Mouse (Mus musculus): ENCODE results near the gene Plekhn1. TPM values are rescaled to one million over a fixed set of nuclear protein-coding genes. Genes with fewer than 3 reads are reported as not detected.

The Plekhn1 gene
- total RNA-seq, 1 experiment, result 15.2 TPM

DNA sequence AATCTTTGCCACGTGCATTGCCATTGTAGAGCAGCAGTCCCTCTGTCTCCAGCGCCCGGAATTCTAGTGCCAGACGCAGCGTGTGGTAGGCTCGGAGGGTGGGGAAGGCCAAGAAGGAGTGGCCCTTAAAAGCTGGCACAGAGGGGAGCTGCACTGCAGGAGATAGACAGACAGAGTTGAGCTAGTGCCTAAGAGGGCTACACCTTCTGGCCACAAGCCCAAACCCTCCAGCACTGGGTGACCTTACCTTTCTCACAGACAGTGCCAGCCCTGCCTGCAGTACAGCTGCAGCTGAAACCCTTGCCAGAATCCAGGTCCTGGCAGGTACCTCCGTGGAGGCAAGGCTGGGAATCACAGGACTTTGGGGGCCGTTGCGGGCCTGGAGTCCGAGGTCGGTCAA is 62.8 kb downstream of the Plekhn1 start:
- DNase-seq (ENCODE audit: low read depth, low spot score), result no peak
- H3K9me3 ChIP-seq (ENCODE audit: control insufficient read depth, insufficient read depth, low read depth, low read length), result peaks cover 2% of the 10 kb centered on the region; the same call in 1 of the 2 replicates
- H3K4me1 ChIP-seq (ENCODE audit: control insufficient read depth in 2 of 2, insufficient read depth in 2 of 2, low read length in 2 of 2, poor library complexity in 1 of 2), result no peaks in the 10 kb centered on the region
- no peak for TF ChIP-seq ZNF384 (IDR thresholded peaks at IDR 0.05; ENCODE audit: low read depth, low read length)
- no peak for TF ChIP-seq HCFC1 (IDR thresholded peaks at IDR 0.05; ENCODE audit: borderline replicate concordance, insufficient read depth, low read length)
- no peak for TF ChIP-seq ZC3H11A (IDR thresholded peaks at IDR 0.05; ENCODE audit: borderline replicate concordance, low read depth, low read length)
- TF ChIP-seq MAFK (IDR thresholded peaks at IDR 0.05; ENCODE audit: insufficient read depth, low read depth, low read length), result no peak
- TF ChIP-seq CHD2 (IDR thresholded peaks at IDR 0.05; ENCODE audit: low read depth, low read length), result no peak
- no peak overlapping the region for H3K4me3 ChIP-seq (ENCODE audit: insufficient read depth in 1 of 2, low read depth in 1 of 2, low read length in 2 of 2, poor library complexity in 1 of 2, severe bottlenecking in 1 of 2)
- in situ Hi-C loops (cut with MboI; ENCODE audit: low sequenced_read_pairs in 2 of 2, unreplicated experiment in 2 of 2), result no loop called here
- peaks cover 98% of the 10 kb centered on the region for H3K36me3 ChIP-seq (ENCODE audit: control insufficient read depth, insufficient read depth, low read length, poor library complexity, severe bottlenecking)
- no peak overlapping the region for H3K9ac ChIP-seq (ENCODE audit: insufficient read depth, low read depth, low read length, poor library complexity, severe bottlenecking)
- H3K27ac ChIP-seq (ENCODE audit: insufficient read depth, low read depth, low read length, poor library complexity, severe bottlenecking), result no peak overlapping the region

Other genes starting within 250 kb of the Plekhn1 start
- 11.9 and 20.6 TPM in 2 replicates for gene B3galt6, start 242.2 kb downstream of the Plekhn1 start, total RNA-seq (2012; rRNA removed)
- 176 and 257 TPM in 2 replicates for gene Sdf4, start 242.0 kb downstream of the Plekhn1 start, total RNA-seq (2012; rRNA removed)
- 2.4 and 2.6 TPM in 2 replicates for gene Tnfrsf4, start 221.0 kb downstream of the Plekhn1 start, total RNA-seq (2012; rRNA removed)
- gene Tnfrsf18, start 208.7 kb downstream of the Plekhn1 start, total RNA-seq (2012; rRNA removed), result 0.62 and 1.1 TPM in 2 replicates
- 0.22 and 0.37 TPM in 2 replicates for gene Ttll10, start 175.4 kb downstream of the Plekhn1 start, total RNA-seq (2012; rRNA removed)
- 83.4 and 131 TPM in 2 replicates for gene 9430015G10Rik, start 124.9 kb downstream of the Plekhn1 start, total RNA-seq (2012; rRNA removed)
- 1.7 and 2.2 TPM in 2 replicates for gene Rnf223, start 104.3 kb downstream of the Plekhn1 start, total RNA-seq (2012; rRNA removed)
- gene Agrn, start 37.4 kb downstream of the Plekhn1 start, total RNA-seq (2012; rRNA removed), result 214 and 296 TPM in 2 replicates
- gene Isg15, start 34.0 kb downstream of the Plekhn1 start, total RNA-seq (2012; rRNA removed), result 0.67 and 0.79 TPM in 2 replicates
- 0.21 and 0.27 TPM in 2 replicates for gene AW011738, start 31.6 kb downstream of the Plekhn1 start, total RNA-seq (2012; rRNA removed)
- gene Perm1, start 19.0 kb downstream of the Plekhn1 start, total RNA-seq (2012; rRNA removed), result 0.16 and 0.18 TPM in 2 replicates
- gene Noc2l, start 1.2 kb upstream of the Plekhn1 start, total RNA-seq (2012; rRNA removed), result 108 and 147 TPM in 2 replicates
- 1.4 and 2.3 TPM in 2 replicates for gene Samd11, start 20.8 kb upstream of the Plekhn1 start, total RNA-seq (2012; rRNA removed)
- gene Vmn2r-ps159, start 96.2 kb upstream of the Plekhn1 start, total RNA-seq (2012; rRNA removed), result not detected in 2 replicates

All from ES-E14 (cell line).